Comparison of ENCODE assay signal across 11 mouse cellular contexts in the genomic region with DNA sequence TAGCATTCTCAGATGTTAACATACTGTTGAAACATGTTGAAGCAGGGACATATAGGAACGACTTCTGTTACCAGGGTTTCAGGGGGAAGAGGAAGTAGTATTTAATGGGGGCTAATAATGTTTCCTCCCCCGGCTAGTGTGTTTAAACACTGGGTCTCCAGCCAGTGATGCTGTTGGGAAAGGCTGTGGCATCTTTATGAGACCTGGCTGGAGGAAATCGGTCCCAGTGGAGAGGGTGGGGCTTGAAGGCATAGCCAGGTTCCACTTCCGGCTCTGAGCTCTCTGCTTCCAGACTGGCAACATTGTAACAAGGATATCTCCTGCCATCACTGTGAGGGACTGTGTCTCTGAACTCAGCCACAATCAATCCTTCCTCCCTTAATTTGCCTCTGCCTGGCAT.
DNase-seq lines count a peak whose midpoint lies in the region; ATAC-seq lines count a peak whose summit lies in the region.
"Had no signal": no experiment of that assay in that cellular context is flagged by ENCODE, and none has a peak within 500 bp of the region (broad histone marks: within the 10 kb centered on the region; RNA-seq: fewer than 3 reads in every experiment).

No protein-coding gene starts in this region.

- no peak overlapping the region for H3K4me3 ChIP-seq in heart, embryonic 13.5 days
- H3K4me3 ChIP-seq in heart, embryonic 10.5 days = no peak overlapping the region

- no peaks in the 10 kb centered on the region for H3K36me3 ChIP-seq in heart, embryonic 13.5 days
- H3K36me3 ChIP-seq in heart, embryonic 10.5 days = peaks cover 2% of the 10 kb centered on the region; the same call in 1 of the 2 replicates

- ATAC-seq in heart, embryonic 13.5 days (ENCODE audit: extremely low read depth, insufficient number of reproducible peaks, low FRiP score, low TSS enrichment) = no peak
- ATAC-seq in frontal cortex, adult (ENCODE audit: low TSS enrichment) = no peak
- ATAC-seq: midbrain, embryonic 16.5 days had no signal

- H3K4me1 ChIP-seq in heart, embryonic 13.5 days = peaks cover 22% of the 10 kb centered on the region
- peaks cover 16% of the 10 kb centered on the region for H3K4me1 ChIP-seq in heart, embryonic 10.5 days

- H3K27me3 ChIP-seq in heart, embryonic 13.5 days (replicated peaks) = no peaks in the 10 kb centered on the region
- no peaks in the 10 kb centered on the region for H3K27me3 ChIP-seq in heart, embryonic 10.5 days (ENCODE audit: insufficient read depth, poor library complexity, severe bottlenecking)

- 0 out of 2 replicates have a peak, but pooled peaks cover 8% of the 10 kb centered on the region for H3K9me3 ChIP-seq in heart, embryonic 13.5 days
- peaks cover 4% of the 10 kb centered on the region; the same call in 1 of the 2 replicates for H3K9me3 ChIP-seq in heart, embryonic 10.5 days

- no peak for DNase-seq in heart, embryonic 10.5 days (ENCODE audit: low spot score)
- peak; percentile 44 for DNase-seq in lung, postnatal 10 days
- DNase-seq in lung, adult 18-20 months = no peak
- peak; percentile 43 to 48 for DNase-seq in kidney, postnatal 36 days
- peak; percentile 62 for DNase-seq in testis, postnatal 10 days (ENCODE audit: low spot score)
- no peak for DNase-seq in spleen, adult 12 weeks (ENCODE audit: low spot score)
- DNase-seq: cerebellum, adult 9-10 months; thymus, adult 2 months had no signal

- 38% methylated on average over 4 of the region's 4 CpGs for WGBS in heart, embryonic 13.5 days
- WGBS in heart, embryonic 10.5 days = 58% methylated on average over 4 of the region's 4 CpGs

- H3K4me2 ChIP-seq in heart, embryonic 13.5 days = no peak overlapping the region

- H3K27ac ChIP-seq in heart, embryonic 13.5 days (replicated peaks) = peak overlapping the region; percentile 77
- H3K27ac ChIP-seq in heart, embryonic 10.5 days = no peak overlapping the region

- no peak overlapping the region for H3K9ac ChIP-seq in heart, embryonic 13.5 days

Comparison
In these comparisons a context has a peak if more than half of its experiments do, and no peak if none do; other contexts are left out.
1. DNase-seq: peak in lung, postnatal 10 days (single experiment), kidney, postnatal 36 days (2 of 2) and testis, postnatal 10 days (single experiment); none in heart, embryonic 10.5 days (single experiment), lung, adult 18-20 months (0 of 2) and spleen, adult 12 weeks (single experiment).